Mouse (Mus musculus) left cerebral cortex, adult 11 months (tissue): ENCODE results near the gene Gm49450.

ENCODE experiments used
- DNase-seq: peaks from one replicate; pipeline ENCODE4 v3.0.0; 2022; ENCODE audit warnings: low spot score

The Gm49450 gene

DNA sequence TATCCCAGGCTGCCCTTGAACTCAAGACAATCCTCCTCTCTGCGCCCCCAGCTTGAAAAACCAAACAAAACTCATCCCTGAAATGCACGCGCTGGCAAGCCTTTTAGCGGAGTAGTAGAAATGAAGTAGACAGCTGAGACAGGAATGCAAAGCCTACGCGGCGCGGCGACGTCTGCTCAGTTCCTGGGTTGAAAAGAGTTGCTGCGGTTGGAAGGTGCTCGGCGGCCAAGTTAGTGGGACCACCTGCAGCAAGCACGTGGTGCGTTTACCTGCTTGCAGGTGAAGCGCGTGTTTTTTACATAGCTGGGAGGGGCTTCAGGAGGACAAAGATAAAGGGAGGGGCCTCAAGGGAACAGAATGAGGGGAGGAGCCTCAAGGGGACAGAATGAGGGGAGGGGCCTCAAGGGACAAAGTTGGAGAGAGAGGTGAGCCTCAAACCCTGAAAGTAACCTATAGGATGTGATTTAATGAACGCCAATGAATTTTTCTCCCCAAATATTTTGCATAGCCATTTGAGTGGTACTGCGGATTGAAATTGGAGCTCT lies 62.1 kb downstream of the Gm49450 start:
- no peak for DNase-seq

DNA sequence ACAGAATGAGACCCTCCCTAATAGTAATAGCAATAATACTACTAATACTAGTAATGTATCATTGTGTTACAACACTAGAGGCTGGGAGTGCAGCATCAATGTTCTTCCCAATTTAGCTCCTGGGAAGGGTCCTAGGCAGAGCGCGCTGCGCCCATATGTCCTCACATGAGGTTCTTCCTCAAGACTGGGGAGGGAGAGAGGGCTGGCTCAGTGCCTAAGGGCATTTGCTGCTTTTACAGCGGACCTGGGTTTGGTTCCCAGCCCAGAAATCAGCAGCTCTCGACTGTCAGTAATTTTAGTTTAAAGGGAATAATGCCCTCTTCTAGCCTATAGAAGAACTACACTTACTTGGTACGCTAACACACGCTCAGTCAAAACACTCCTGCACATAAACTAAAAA lies 65.8 kb downstream of the Gm49450 start:
- no peak for DNase-seq

DNA sequence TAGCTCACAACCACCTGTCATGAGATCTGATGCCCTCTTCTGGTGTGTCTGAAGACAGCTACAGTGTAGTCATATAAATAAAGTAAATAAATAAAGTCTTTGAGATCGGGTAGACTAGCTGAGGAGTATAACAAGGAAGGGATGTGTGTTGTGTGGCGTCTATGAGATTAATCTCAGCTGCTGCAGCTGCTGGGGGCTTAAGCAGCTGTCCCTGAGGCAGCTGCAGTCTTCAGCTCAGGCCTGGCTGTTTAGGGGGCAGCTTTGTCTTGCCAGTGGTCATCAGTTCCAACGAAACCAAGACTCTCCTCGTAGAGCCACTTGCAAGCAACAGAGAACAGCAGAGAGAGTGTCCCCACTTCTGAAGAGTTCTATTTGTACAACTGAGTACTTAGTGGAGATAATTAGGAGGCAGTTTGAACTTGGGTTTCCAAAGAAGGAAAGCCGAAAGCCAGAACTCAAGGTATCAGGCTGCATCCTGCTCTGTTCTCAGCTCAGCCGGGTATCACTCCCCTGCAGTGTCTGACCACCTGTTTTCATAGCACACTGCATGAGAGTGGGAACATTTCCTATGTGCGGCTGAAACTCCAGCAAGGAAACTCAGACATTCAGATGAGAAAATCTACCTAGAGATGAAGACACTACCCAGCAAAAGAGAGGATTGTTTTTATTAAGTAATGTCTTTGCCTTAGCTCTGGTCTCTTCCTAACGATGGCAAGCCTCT lies 66.5 kb downstream of the Gm49450 start:
- no peak for DNase-seq

DNA sequence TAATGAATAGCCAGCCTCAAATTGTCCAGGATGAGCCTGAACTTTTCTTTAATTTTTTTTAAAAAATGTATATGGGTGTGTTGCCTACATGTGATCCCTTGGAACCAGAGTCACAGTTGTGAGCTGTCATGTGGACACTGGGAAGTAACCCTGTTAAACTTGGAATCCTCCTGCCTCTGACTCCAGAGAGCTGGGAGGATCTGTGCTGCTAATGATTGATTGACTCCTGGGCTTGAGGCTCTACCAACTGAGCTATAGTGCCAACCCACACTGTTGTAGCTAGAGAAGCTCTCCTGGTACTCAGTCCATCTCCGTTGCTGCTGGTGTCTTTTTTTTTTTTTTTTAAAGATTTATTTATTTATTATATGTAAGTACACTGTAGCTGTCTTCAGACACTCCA lies 69.2 kb downstream of the Gm49450 start:
- DNase-seq = no peak

DNA sequence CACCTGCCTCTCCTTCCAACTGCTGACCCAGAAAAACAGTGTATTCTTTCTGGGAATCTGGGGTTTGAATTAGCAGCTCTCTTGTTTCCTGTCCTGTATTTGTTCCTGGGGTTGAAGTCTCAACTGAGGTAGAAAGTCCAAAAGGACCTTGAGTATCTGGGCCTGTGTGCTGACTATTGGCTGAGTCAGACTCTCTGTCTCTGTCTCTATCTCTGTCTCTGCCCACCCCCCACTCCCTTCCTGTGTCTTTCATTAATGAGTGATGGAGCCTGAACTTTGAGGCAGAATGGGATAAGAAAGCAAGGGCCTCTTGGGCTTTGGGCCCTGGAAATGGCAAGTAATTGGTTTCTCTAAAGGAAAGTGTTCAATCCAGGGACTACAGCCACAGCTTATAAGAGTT lies 69.7 kb downstream of the Gm49450 start:
- DNase-seq = no peak
